Mouse (Mus musculus) layer of hippocampus, adult 9-10 months (tissue): ENCODE data around the gene Gpr153.

Experiments
- DNase-seq: peaks from one replicate; pipeline ENCODE4 v3.0.0; 2022; ENCODE audit warnings: low spot score

The Gpr153 gene

DNA sequence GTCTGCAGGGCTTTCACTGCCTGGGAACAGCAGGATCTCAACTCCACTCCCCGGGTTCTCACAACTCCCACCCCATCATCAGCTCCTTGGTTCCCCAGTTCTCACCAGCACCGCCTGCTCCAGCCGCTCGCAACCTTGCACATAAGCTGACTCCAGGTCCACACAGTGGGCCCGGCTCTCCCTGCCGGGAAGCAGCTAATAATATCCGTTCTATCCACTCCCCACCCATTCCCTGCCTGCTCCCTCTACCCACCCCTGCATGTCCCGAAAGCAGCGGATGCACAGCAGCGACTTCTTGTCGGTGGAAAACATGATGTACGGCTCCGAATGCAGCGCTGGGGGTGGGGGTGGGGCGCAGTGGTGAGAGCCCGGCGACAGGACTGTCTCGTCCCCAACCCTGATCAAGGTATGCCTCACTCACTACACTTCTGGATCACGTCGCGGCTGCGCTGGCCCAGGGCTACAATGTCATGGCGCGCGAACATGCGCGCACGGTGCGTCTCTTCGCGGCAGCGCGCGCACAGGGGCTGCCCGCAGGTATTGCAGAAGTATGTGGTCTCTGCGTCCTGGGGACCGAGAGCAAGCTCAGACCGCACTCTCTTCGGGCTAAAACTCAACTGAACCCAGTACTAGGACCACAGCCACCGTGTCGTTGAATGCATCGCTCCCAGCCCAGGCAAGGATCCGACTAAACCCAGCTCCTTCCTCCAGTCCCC lies 41.6 kb downstream of the Gpr153 start:
- no peak for DNase-seq

- no peak for DNase-seq
These were observed 43.6 kb downstream of the Gpr153 start for GRCm38 (mm10) chr4:152317631-152318033.

GRCm38 (mm10) chr4:152318517-152319234 lies 44.6 kb downstream of the Gpr153 start, which contains the start of gene Rnf207:
TSS of gene Rnf207 (minus strand) at chr4:152318993.
- DNase-seq, result no peak

GRCm38 (mm10) chr4:152321464-152321863 lies 47.4 kb downstream of the Gpr153 start:
- DNase-seq, result no peak

GRCm38 (mm10) chr4:152324641-152325562 lies 50.9 kb downstream of the Gpr153 start:
- no peak for DNase-seq

GRCm38 (mm10) chr4:152325574-152326411 lies 51.8 kb downstream of the Gpr153 start, which contains the start of gene Rpl22:
TSS of gene Rpl22 (plus strand) at chr4:152325742.
- peak; percentile 89 for DNase-seq

DNA sequence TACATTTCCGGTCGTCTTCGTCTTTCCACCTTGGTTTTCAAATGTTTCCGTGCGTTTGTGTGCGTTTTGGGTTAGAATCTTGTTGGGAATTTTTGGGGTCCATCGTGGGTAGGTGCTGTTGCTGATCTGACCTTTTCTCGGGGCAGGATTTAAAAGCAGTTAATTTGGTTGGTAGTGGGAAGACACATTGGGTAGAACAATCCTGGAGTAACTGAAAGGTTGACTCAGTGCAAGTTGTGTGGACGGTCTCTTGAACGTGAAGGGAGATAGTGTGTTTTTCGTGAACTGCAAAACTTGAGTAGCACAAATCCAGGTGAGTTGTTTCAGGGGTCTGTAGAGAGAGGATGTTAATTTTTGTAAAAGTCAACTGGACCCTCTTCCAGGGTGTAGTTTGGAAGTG lies 52.5 kb downstream of the Gpr153 start:
- DNase-seq, result no peak

- no peak for DNase-seq
These were observed 54.7 kb downstream of the Gpr153 start for GRCm38 (mm10) chr4:152328691-152329090.

DNA sequence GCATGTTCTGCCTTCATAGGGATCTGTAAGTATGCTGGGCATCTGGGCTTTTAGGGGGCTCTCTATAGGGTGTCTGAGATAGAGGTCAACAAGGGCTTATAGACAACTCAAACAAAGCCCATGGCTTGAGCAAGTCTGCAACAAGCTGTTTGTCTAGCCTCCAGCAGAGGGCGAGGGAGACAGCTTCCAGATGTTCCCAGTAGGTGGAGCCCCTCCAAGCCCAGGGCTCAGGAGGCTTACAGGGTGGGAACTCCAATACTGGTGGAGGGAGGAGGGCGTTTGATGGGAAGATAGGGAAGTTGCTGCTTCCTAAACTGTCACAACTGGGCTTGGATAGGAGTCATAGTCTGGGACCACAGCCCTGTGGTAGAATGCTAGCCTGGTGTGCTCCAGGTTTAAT lies 58.9 kb downstream of the Gpr153 start:
- no peak for DNase-seq

GRCm38 (mm10) chr4:152333587-152333986 lies 59.6 kb downstream of the Gpr153 start:
- DNase-seq, result no peak
